Mouse (Mus musculus) stomach, postnatal 0 days (tissue): ENCODE results near the gene Usp2.

Experiments used
- CTCF ChIP-seq: IDR thresholded peaks from 2 replicates; pipeline ENCODE4 v1.5.1; 2016; ENCODE audit warnings: antibody characterized with exemption, low read depth, mild to moderate bottlenecking, moderate library complexity
- EP300 ChIP-seq: optimal IDR thresholded peaks from 2 replicates; pipeline ENCODE3; 2016; ENCODE audit warnings: antibody characterized with exemption

DNA sequence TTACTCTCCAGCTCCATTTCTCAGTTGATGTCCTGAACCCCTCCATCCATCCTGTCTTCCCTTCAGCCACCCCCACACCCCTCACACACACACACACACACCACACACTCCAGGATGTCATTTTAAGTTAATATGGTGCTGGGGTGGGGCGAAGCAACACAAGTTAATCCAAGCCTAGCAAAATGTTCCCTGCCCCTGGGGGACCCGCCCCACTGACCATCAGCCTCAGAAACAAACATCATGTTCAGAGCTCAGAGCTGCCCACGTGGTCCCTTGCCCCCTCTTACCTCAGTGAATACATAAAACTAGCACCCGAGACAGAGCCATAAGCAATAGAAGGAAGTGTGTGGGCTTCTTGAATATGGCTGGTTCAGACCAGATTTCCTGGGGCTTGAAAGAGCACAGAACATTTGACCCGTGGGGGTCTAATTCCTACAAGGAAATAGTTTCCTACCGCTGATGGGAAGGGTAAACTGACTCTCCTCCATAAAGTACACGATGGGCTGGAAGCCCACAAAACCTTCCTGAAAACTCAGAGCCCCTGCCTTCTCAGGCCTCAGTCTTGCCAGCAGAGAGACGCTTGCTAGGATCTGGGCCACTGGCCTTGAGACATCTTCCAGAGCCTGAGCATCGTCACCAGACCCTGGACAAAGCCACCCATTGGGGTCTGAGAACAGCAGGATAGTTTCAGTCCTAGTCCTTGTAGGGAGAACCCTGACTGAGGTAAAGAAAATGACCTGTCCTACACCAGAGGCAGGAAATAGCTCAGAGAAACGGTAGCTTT lies 13.4 kb downstream of the Usp2 start:
- TF ChIP-seq CTCF (no peak), EP300 (no peak)
